In the genomic region with DNA sequence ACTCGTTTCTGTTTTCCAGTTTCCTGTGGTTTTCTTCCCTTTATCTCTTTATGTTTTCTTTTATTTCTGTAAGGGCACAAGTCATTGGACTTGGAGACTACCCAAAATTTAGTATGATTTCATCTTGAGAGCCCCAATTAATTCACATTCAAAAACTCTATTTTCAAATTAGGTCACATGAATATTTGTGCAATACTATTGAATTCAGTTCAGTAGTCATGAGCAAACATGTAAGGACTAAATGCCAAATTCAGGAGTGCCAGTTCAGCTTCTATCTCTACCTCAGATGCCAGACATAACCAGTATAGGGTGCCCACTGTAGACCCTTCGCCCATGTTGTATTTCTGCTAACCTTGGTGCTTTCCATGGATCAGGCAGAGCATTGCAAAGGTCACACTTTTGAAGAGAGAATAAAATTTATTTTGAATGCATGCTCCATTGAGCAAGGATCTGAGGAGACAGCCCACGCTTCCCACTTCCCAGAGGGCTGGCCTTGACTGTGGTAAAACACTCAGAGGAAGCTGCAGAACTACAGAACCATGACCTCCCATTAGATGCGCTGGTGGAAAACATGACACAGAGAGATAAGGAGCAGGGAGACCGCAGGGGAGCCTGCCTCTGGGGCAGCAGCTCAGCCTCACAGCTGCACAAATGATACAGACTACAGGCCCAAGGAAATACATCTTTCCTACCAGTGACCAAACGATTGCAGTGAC, we compare ENCODE assay signal across 10 mouse cellular contexts.
DNase-seq lines count a peak whose midpoint lies in the region; ATAC-seq lines count a peak whose summit lies in the region.
"Had no signal": no experiment of that assay in that cellular context is flagged by ENCODE, and none has a peak within 500 bp of the region (broad histone marks: within the 10 kb centered on the region; RNA-seq: fewer than 3 reads in every experiment).

No protein-coding gene starts in this region.

- H3K4me1 ChIP-seq in kidney, embryonic 15.5 days: peaks cover 6% of the 10 kb centered on the region; the same call in 1 of the 2 replicates
- H3K4me1 ChIP-seq in liver, embryonic 15.5 days (replicated peaks): no peaks in the 10 kb centered on the region; the same call in 1 of the 2 replicates
- H3K4me1 ChIP-seq: limb, embryonic 13.5 days had no signal

- H3K36me3 ChIP-seq in kidney, embryonic 15.5 days: no peaks in the 10 kb centered on the region
- H3K36me3 ChIP-seq in liver, embryonic 15.5 days (replicated peaks): no peaks in the 10 kb centered on the region
- H3K36me3 ChIP-seq: limb, embryonic 13.5 days had no signal

- H3K27ac ChIP-seq in kidney, embryonic 15.5 days: no peak overlapping the region
- H3K27ac ChIP-seq in liver, embryonic 15.5 days (replicated peaks): peak overlapping the region; percentile 34; the same call in 1 of the 2 replicates
- H3K27ac ChIP-seq: layer of hippocampus, adult 2 months; limb, embryonic 13.5 days had no signal

- no peak overlapping the region for H3K4me2 ChIP-seq in kidney, embryonic 15.5 days
- H3K4me2 ChIP-seq in liver, embryonic 15.5 days: no peak overlapping the region
- H3K4me2 ChIP-seq: limb, embryonic 13.5 days had no signal

- no peaks in the 10 kb centered on the region for H3K9me3 ChIP-seq in kidney, embryonic 15.5 days (replicated peaks)
- no peaks in the 10 kb centered on the region for H3K9me3 ChIP-seq in liver, embryonic 15.5 days (replicated peaks)
- H3K9me3 ChIP-seq: limb, embryonic 13.5 days had no signal

- peak; percentile 55 for DNase-seq in MEL-GATA-1-ER (ENCODE audit: extremely low read depth, low read depth)
- DNase-seq in adrenal gland, postnatal 14 days: peak; percentile 54
- DNase-seq in adipocyte (ENCODE audit: low spot score): no peak
- DNase-seq in thymus, postnatal 36 days: no peak
- no peak for DNase-seq in spleen, adult 12 weeks (ENCODE audit: low spot score)
- no peak for DNase-seq in cerebellum, postnatal 4 days (ENCODE audit: low spot score in 2 of 2)

- no peak overlapping the region for H3K9ac ChIP-seq in kidney, embryonic 15.5 days
- H3K9ac ChIP-seq in liver, embryonic 15.5 days: no peak overlapping the region
- H3K9ac ChIP-seq: limb, embryonic 13.5 days had no signal

- H3K27me3 ChIP-seq in kidney, embryonic 15.5 days: no peaks in the 10 kb centered on the region
- no peaks in the 10 kb centered on the region for H3K27me3 ChIP-seq in liver, embryonic 15.5 days
- H3K27me3 ChIP-seq: limb, embryonic 13.5 days had no signal

- WGBS in kidney, embryonic 15.5 days: 45% methylated on average over 6 of the region's 6 CpGs
- 26% methylated on average over 6 of the region's 6 CpGs for WGBS in liver, embryonic 15.5 days (ENCODE audit: insufficient replicate concordance)

- no peak overlapping the region for H3K4me3 ChIP-seq in kidney, embryonic 15.5 days (replicated peaks)
- no peak overlapping the region for H3K4me3 ChIP-seq in liver, embryonic 15.5 days (replicated peaks)
- H3K4me3 ChIP-seq: layer of hippocampus, adult 2 months; limb, embryonic 13.5 days had no signal

- peak; percentile 95 for ATAC-seq in kidney, embryonic 15.5 days (replicated peaks; ENCODE audit: low FRiP score)
- peak; percentile 49 for ATAC-seq in liver, embryonic 15.5 days (ENCODE audit: insufficient read depth)

Comparison
In these comparisons a context has a peak if more than half of its experiments do, and no peak if none do; other contexts are left out.
1. DNase-seq: peak in MEL-GATA-1-ER (single experiment) and adrenal gland, postnatal 14 days (single experiment); none in adipocyte (single experiment), thymus, postnatal 36 days (0 of 2), spleen, adult 12 weeks (single experiment) and cerebellum, postnatal 4 days (0 of 2).